Mouse (Mus musculus) heart, adult 2 months (tissue): ENCODE data around the gene Celf2. TPM values are rescaled to one million over a fixed set of nuclear protein-coding genes. Genes with fewer than 3 reads are reported as not detected.

Experiments used
- DNase-seq, 2 experiments: peaks; one replicate each; pipeline ENCODE4 v3.0.0; 2021
- H3K27ac ChIP-seq: fragments of 200-600 bp; 2 replicates; pipeline ENCODE4 v1.8.1; 2022
- H3K27me3 ChIP-seq: fragments of 200-500 bp; 2 replicates; pipeline ENCODE4 v1.6.1; 2012; ENCODE audit warnings: mild to moderate bottlenecking, low read length, inconsistent platforms, mixed read lengths; ENCODE audit not compliant: control insufficient read depth, insufficient read depth
- H3K36me3 ChIP-seq: fragments of 200-500 bp; 2 replicates; pipeline ENCODE4 v1.6.1; 2012; ENCODE audit warnings: low read length, inconsistent platforms; ENCODE audit not compliant: control insufficient read depth, insufficient read depth
- H3K4me1 ChIP-seq: fragments of 200-500 bp; 2 replicates; pipeline ENCODE4 v1.6.1; 2011; ENCODE audit warnings: low read length; ENCODE audit not compliant: control insufficient read depth, insufficient read depth
- H3K4me3 ChIP-seq: fragments of 200-600 bp; 2 replicates; pipeline ENCODE4 v1.8.1; 2022
- H3K79me2 ChIP-seq: fragments of 200-500 bp; replicated peaks from 2 replicates; pipeline ENCODE4 v1.6.1; 2012; ENCODE audit warnings: mild to moderate bottlenecking, inconsistent platforms, low read length, moderate library complexity, mixed read lengths; ENCODE audit not compliant: control insufficient read depth, insufficient read depth
- H3K9ac ChIP-seq: fragments of 200-500 bp; 2 replicates; pipeline ENCODE4 v1.6.1; 2012; ENCODE audit warnings: low read depth, mild to moderate bottlenecking, control low read depth, inconsistent platforms, low read length, mixed read lengths
- CTCF ChIP-seq: fragments of 200-600 bp; IDR thresholded peaks from 2 replicates; pipeline ENCODE4 v1.8.1; 2022; ENCODE audit warnings: antibody characterized with exemption, mild to moderate bottlenecking, moderate library complexity
- EP300 ChIP-seq: fragments of 200-500 bp; IDR thresholded peaks from 2 replicates; pipeline ENCODE4 v1.6.1; 2011; ENCODE audit warnings: low read depth, low read length, control low read depth; ENCODE audit not compliant: insufficient read depth
- POLR2A ChIP-seq: fragments of 200-500 bp; IDR thresholded peaks from 2 replicates; pipeline ENCODE4 v1.6.1; 2011; ENCODE audit warnings: mild to moderate bottlenecking, low read depth, low read length, control low read depth; ENCODE audit not compliant: insufficient read depth
- WGBS: fragments of 180-500 bp; shearing (Covaris S2); methylation state at CpG from one replicate; pipeline ENCODE4 v1.1.7; 2018; 5-methylcytosine and 5-hydroxymethylcytosine counted together
- intact Hi-C: fragments of 180-260 bp; cut with DNase I; formaldehyde crosslinking; loops from one replicate; pipeline ENCODE4 v1.15.1; 2025
- polyA plus RNA-seq: library from polyadenylated mRNA; depleted of rRNA; stranded (reverse); fragments of >200 nt; gene quantifications from 2 replicates; pipeline ENCODE4 v1.2.3, GENCODE M21; 2012
- total RNA-seq, 2 experiments: library from RNA; stranded (reverse); gene quantifications; 2 replicates each; pipeline ENCODE4 v1.2.3; 2021

Gene Celf2
- total and polyA plus RNA-seq, 3 experiments, result 38.1 to 63.9 (median 56.7) TPM

GRCm38 (mm10) chr2:7493420-7493819, 15.9 kb downstream of the Celf2 start:
- Histone ChIP-seq H3K27me3 (no peaks in the 10 kb centered on the region), H3K9ac (no peak overlapping the region), H3K79me2 (no peaks in the 10 kb centered on the region), H3K4me3 (no peak overlapping the region), H3K36me3 (no peaks in the 10 kb centered on the region), H3K4me1 (no peaks in the 10 kb centered on the region), H3K27ac (no peak overlapping the region)
- TF ChIP-seq EP300, result no peak
- TF ChIP-seq CTCF, result no peak
- TF ChIP-seq POLR2A, result no peak
- DNase-seq, result no peak
- intact Hi-C loops, result no loop called here

DNA sequence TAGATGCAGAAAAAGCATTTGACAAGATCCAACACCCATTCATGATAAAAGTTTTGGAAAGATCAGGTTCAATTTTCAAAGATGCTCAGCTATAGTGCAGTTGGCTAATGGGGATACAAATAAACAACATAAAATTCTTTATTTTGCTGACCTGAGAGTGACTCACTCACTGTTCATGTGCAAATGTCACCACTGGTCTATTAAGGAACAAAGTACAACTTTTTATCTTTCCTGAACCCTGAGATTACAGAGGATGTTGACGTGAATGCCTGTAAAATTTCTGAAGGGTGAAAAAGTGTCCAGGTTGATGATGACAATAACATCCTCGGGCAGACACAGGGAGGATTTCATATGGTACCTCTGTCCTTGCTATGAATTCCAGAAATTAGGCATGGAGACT, 24.4 kb downstream of the Celf2 start:
- intact Hi-C loops, result no loop called here
- Histone ChIP-seq H3K9ac (no peak overlapping the region), H3K4me3 (no peak overlapping the region), H3K27me3 (no peaks in the 10 kb centered on the region), H3K4me1 (no peaks in the 10 kb centered on the region), H3K36me3 (no peaks in the 10 kb centered on the region), H3K27ac (no peak overlapping the region), H3K79me2 (no peaks in the 10 kb centered on the region)
- WGBS, result 41% methylated on average over 2 of the region's 2 CpGs
- no peak for DNase-seq
- TF ChIP-seq CTCF (no peak), POLR2A (no peak), EP300 (no peak)

DNA sequence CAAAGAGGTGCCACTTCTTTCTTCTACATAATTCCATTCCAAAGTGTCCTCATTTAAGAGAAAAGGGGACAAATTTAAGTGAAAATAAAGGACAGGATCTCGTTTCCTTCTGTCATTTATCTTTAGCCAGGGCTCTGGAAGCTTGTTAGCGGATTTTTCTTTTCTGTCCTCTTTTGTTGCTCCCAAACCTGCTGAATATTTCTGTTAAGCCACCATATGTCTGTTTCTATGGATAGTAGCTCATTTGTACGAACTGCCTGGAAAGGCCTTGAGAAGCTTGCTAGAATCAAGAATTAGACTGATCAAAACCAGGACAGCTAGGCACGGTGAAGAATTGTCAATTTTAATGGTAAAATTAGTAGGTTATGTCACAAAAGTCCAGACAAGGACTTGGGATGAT, 27.3 kb downstream of the Celf2 start:
- WGBS, result 69% methylated on average over 4 of the region's 4 CpGs
- intact Hi-C loops, result no loop called here
- TF ChIP-seq POLR2A (no peak), CTCF (no peak), EP300 (no peak)

DNA sequence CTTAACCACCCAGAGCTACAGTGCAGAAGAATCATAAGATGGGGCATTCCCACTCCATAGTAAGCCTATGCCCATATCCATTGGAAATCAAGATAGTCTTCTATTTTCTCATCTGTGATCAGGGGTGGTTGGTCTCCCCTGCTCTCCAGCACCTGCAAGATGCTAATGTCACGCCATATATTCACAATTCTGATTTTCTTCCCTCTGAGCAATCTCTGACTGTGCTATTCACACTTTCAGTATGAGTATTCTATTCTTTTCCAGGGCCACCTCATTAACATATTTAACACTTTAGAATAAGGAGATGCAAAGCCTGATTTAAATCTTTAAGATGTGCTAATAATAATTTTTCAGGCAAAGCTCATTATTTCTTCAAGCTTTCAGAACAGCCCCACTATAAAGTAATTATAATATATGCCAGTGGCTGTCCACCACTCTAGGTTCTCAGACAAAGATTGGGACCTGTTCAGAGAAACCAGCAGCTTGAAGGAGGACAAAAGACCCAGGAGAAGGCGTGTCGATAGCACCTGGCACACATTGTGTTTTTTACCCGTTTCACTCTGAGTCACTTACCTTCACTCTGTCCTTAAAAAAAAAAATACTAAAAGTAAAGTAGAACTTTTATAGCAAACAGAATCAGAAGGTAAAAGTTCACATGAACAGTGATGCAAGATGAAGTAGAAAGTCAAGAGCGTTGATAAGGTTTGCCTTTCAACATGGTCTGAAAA, 48.9 kb downstream of the Celf2 start:
- 75% methylated on average over 5 of the region's 5 CpGs for WGBS
- intact Hi-C loops, result no loop called here
- H3K27me3 ChIP-seq, result no peaks in the 10 kb centered on the region
- TF ChIP-seq POLR2A (no peak), CTCF (no peak), EP300 (no peak)
- no peak for DNase-seq
- no peak overlapping the region for H3K9ac ChIP-seq
- no peak overlapping the region for H3K27ac ChIP-seq
- no peak overlapping the region for H3K4me3 ChIP-seq
- no peaks in the 10 kb centered on the region for H3K79me2 ChIP-seq
- H3K36me3 ChIP-seq, result no peaks in the 10 kb centered on the region
- no peaks in the 10 kb centered on the region for H3K4me1 ChIP-seq

More for the DNA sequence above, 27.3 kb downstream of the Celf2 start:
- H3K9ac ChIP-seq, result no peak overlapping the region
- H3K27me3 ChIP-seq, result no peaks in the 10 kb centered on the region
- no peaks in the 10 kb centered on the region for H3K4me1 ChIP-seq
- no peak for DNase-seq
- no peak overlapping the region for H3K27ac ChIP-seq
- no peaks in the 10 kb centered on the region for H3K79me2 ChIP-seq
- no peak overlapping the region for H3K4me3 ChIP-seq
- H3K36me3 ChIP-seq, result no peaks in the 10 kb centered on the region

- Histone ChIP-seq H3K79me2 (no peaks in the 10 kb centered on the region), H3K27ac (no peak overlapping the region), H3K4me1 (no peaks in the 10 kb centered on the region), H3K4me3 (no peak overlapping the region), H3K27me3 (no peaks in the 10 kb centered on the region), H3K9ac (no peak overlapping the region), H3K36me3 (no peaks in the 10 kb centered on the region)
- TF ChIP-seq CTCF (no peak), POLR2A (no peak), EP300 (no peak)
- WGBS, result 64% methylated on average over 8 of the region's 8 CpGs
- DNase-seq, result no peak
- intact Hi-C loops, result no loop called here
Observed at GRCm38 (mm10) chr2:7438721-7439282, 70.6 kb downstream of the Celf2 start.

GRCm38 (mm10) chr2:7426481-7426880, 82.9 kb downstream of the Celf2 start:
- H3K79me2 ChIP-seq, result no peaks in the 10 kb centered on the region
- H3K36me3 ChIP-seq, result no peaks in the 10 kb centered on the region
- intact Hi-C loops, result no loop called here
- H3K27me3 ChIP-seq, result no peaks in the 10 kb centered on the region
- TF ChIP-seq EP300 (no peak), POLR2A (no peak), CTCF (no peak)
- DNase-seq, result no peak
- H3K9ac ChIP-seq, result no peak overlapping the region
- no peak overlapping the region for H3K4me3 ChIP-seq
- H3K4me1 ChIP-seq, result no peaks in the 10 kb centered on the region
- no peak overlapping the region for H3K27ac ChIP-seq
- WGBS, result 40% methylated on average over 1 of the region's 1 CpGs
